Mouse (Mus musculus) brain, adult 2 months (tissue): Measurements from ENCODE around the gene Tmem199.

ENCODE experiments used
- DNase-seq: peaks from one replicate; pipeline ENCODE4 v3.0.0; 2011; ENCODE audit warnings: low read depth, low spot score

The Tmem199 gene

GRCm38 (mm10) chr11:78483639-78484038, 28.3 kb downstream of the Tmem199 start:
- no peak for DNase-seq

- no peak for DNase-seq
Measured at GRCm38 (mm10) chr11:78475289-78475688, 36.7 kb downstream of the Tmem199 start.

GRCm38 (mm10) chr11:78471326-78472103, 40.5 kb downstream of the Tmem199 start:
- no peak for DNase-seq

GRCm38 (mm10) chr11:78467932-78468331, 44.0 kb downstream of the Tmem199 start:
- DNase-seq, result no peak

DNA sequence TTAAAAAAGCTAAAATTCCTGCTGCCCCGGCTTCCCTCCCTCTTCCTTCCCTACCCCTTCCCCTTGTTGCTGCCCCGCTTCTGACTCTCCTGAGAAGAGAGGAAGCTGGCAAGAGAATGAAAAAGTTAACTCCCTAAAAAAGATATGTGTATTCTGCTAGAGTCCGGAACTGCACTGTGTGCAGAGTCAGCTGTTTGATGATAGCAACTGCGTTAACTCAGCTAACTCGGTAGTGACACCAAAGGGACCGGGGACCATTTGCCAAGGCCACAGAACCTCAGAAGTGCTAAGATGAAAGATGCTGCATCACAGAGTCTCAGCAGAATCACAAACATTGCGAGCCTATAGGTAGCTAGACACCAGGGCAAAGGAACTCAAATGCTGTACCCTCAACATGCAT, 44.5 kb downstream of the Tmem199 start:
- DNase-seq, result no peak

DNA sequence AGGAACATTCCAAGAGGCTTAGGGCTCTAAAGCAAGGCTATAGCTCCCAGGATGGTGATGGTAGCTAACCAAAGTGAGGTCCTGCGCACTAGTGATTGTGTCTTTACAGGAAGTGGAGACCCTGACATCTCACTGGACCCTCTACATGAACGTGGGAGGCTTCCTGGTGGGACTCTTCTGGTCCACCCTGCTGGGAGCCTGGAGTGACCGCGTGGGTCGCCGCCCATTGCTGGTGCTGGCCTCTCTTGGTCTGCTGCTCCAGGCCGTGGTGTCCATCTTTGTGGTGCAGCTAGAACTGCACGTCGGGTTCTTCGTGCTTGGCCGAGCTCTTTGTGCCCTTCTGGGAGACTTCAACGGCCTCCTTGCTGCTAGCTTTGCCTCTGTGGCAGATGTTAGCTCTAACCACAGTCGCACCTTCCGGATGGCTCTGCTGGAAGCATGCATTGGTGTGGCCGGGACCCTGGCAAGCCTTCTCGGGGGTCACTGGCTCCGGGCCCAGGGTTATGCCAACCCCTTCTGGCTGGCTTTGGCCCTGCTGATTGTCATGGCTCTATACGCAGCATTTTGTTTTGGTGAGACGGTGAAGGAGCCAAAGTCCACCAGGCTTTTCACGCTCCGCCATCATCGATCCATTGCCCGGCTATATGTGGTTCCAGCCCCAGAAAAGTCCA, 45.6 kb downstream of the Tmem199 start:
- no peak for DNase-seq

DNA sequence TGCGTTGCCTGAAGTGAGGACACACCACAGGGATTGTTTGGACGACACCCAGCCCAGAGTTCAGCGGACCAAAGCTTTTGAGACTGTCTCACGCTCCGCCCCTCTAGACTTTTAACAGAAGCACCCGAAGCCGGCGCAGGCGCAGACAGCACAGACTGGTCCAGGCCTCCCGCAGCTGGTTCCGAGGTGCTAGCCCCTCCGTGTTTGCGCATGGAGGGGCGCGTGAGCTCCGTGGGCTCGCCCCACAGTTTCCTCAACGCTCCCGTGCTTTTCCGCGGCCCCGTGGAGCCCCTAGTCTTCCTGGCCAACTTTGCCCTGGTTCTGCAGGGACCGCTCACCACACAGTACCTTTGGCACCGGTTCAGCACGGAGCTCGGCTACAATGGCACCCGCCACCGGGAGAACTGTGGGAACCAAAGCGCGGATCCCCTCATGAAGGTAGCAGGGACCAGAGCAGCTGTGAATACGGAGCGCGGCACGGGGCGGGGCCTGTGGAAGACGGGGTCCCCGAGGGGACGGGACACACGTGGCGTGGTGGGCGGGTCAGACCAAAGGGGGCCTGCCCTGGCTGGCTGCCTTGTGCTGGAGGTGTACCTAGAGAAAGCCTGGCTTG, 46.3 kb downstream of the Tmem199 start, which contains the start of gene Slc46a1:
TSS of gene Slc46a1 (plus strand) at position 130 of the 613 bp plus-strand sequence.
- DNase-seq, result peak; percentile 80

DNA sequence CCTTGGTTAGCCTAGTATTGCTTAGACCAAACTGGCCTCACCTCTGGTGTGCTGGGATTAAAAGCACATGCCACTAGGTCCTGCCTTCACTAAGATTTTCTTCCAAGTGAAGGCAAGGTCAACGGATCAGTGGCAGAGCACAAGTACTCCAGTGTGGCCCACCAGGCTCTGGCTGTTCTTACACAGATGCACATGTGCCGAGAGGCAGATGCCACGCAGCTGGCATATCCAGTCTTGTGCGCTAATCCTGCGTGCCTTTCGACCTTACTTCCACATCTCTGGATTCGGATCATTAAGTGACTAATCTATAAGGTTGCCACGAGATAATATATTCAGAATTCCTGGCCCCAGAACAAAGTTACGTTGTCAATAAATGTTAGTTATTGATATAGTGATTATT, 46.9 kb downstream of the Tmem199 start:
- DNase-seq, result no peak

DNA sequence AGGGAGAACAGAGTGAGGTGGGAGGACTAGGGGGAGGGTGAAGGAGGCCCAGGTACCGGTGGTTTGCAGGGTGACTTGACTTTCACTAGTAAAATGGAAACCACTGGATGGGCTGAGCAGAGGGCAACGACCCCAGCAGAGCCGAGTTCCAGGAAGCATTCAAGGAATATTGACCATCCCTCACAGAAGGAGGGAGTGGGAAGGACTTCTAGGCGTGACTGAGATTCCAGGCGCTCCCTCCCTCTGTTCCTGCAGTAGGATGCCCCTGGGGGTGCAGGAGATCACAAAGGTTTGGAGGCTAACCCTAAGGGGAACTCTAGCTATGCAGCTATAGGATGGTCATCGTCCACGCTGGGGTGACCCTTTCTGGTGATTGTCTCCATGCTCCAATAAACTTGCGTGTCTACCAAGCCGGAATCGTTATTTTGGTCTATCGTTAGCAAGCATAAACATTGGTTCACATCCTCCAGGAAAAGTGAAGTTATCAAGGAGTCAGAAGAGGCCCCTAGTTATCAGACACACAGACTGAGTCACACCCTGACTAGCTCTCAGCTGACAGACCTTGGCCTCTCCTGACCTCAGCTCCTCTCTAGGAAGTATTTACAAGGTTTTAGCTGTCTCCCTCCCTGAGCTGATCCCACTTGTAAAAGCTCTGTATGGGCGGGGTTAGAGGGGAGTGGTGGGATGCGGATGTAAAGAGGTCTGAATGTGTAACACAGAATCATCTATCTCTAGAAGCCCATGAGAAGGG, 48.5 kb downstream of the Tmem199 start:
- no peak for DNase-seq

- no peak for DNase-seq
Measured at GRCm38 (mm10) chr11:78462669-78463068, 49.3 kb downstream of the Tmem199 start.

DNA sequence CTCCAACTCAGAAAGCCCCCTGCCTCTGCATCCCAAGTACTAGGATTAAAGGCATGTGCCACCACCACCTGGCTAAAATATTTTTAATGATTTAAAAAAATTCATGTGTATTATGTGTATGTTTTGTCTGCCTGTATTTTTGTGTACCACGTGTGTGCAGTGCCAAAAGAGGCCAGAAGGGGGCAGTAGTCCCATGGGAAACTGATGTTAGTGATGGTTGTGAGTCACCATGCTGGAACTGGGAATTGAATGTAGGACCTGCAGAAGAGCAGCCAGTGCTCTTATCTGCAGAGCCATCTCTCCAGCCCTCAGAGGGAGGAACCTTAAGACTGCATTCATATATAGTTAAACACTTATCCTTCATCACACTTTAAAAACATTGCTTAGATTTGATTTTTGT, 50.1 kb downstream of the Tmem199 start:
- no peak for DNase-seq

GRCm38 (mm10) chr11:78458740-78459139, 53.2 kb downstream of the Tmem199 start:
- DNase-seq, result no peak
